Mouse (Mus musculus) heart, adult 18-20 months (tissue): ENCODE results near the gene Tm4sf1. TPM values are rescaled to one million over a fixed set of nuclear protein-coding genes. Genes with fewer than 3 reads are reported as not detected.

Experiments
- DNase-seq, 2 experiments: peaks; one replicate each; pipeline ENCODE4 v3.0.0; 2021 to 2022; ENCODE audit warnings: mixed read lengths in 1 of 2
- long read RNA-seq, 2 experiments: library from polyadenylated mRNA; stranded (forward); transcript quantifications; one replicate each; pipeline ENCODE4 v2.0.0; 2021
- total RNA-seq, 2 experiments: library from RNA; stranded (reverse); gene quantifications; 2 replicates each; pipeline ENCODE4 v1.2.3; 2021

The Tm4sf1 gene
- total RNA-seq = 10 to 100 TPM; 80.1 to 92.3 TPM
- long read RNA-seq, experiment 1, transcript Tm4sf1-202 (5 exons, 2,855 nt) = major isoform, 31 of 33 reads
- long read RNA-seq, experiment 1, partial matches to known transcripts = 2 of 33 reads
- long read RNA-seq, experiment 1, other reads (novel, unspliced or antisense) = 0 of 33 reads
- long read RNA-seq, experiment 2, transcript Tm4sf1-202 (5 exons, 2,855 nt) = major isoform, 25 of 28 reads
- long read RNA-seq, experiment 2, partial matches to known transcripts = 1 of 28 reads
- long read RNA-seq, experiment 2, other reads (novel, unspliced or antisense) = 2 of 28 reads

DNA sequence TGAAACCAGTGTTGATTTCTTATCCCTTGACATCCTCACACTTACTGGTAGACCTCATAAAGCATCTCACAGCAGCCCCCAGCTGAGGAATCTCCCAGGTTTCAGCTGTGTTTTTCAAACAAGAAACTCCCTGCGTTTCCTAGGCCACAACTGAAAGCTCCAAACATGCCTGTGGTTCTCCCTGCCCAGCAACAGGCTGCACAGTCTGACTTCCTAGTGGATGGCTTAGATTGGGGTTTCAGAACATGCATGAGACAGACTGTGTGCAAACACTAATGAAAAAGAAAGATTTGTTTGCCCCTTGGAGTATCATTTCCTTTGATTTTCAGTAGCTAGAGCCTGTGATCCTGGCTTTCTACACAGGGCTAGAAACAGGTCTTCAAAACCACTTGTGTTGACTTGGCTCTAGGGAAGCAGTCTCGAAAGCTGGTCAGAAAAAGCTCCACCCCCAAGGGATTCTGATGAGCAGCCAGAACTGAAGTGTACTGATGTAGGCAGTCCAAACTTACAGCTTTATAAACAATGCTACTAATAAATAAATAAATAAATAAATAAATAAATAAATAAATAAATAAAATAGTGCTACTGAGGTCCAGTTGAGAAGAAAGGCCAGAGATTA is at the start of gene Tm4sf1:
Gene Tm4sf1, minus strand, starts transcription at position 68 of the 619 bp plus-strand sequence.
- no peak for DNase-seq

- DNase-seq = no peak
Measured at GRCm38 (mm10) chr3:57344811-57345210, 43.0 kb upstream of the Tm4sf1 start.

DNA sequence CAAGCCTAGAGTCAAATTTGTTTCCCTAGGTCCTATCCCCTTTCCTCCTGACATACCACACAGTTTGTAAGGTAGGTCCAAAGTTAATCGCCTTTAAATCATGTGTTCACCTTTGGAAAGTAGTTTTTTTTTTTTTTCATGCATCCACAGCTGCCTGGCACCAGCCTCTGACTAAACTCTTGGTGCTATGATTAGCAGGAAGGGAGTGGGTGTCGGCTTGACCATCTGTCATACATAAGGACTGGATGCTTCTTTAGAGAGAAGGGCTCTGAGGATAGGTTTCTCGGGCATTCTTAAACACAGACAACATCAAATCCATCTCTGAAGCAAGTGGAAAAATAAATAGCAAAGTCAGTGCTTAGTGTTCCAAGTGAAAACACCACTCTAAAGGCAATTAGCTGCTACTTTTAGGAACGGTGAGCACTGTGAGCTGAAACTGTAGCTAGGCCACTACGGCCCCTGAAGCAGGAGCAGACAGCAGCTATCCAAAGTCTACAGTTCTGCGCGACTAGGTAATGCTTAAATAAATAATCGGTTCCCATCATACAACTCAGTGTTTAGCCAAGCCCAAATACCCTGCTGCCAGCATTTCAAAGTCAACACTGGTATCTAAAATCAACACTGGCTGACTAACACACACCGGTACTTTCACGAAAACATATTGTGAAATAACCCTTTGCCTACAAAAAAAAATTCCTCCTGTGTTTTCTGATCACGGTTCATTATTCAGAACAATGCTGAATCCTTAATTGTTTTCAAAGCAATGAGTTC is 42.2 kb upstream of the Tm4sf1 start:
- peak; percentile 19 to 44 for DNase-seq

DNA sequence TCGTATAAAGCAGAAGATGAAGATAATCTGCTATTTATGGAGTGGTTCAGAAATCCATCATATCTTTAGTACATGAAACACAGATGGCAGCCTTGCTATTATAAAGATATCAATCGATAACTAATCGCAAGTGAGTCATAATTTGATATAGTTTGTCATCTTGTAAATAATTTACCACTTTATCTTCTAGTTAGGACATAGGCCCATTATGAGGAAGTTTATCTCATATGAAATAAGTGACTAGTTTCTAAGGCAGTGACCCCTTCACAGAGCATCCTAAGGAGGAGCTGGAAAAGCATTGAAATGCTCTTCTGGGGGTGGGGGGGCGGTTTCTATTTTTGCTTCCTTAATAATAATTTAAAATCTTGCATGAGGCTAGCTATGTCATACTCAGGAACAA is 41.2 kb upstream of the Tm4sf1 start:
- DNase-seq = no peak

GRCm38 (mm10) chr3:57341321-57341720 is 39.5 kb upstream of the Tm4sf1 start:
- no peak for DNase-seq

GRCm38 (mm10) chr3:57335080-57335815 is 33.5 kb upstream of the Tm4sf1 start:
- DNase-seq = peak; percentile 74 to 81

DNA sequence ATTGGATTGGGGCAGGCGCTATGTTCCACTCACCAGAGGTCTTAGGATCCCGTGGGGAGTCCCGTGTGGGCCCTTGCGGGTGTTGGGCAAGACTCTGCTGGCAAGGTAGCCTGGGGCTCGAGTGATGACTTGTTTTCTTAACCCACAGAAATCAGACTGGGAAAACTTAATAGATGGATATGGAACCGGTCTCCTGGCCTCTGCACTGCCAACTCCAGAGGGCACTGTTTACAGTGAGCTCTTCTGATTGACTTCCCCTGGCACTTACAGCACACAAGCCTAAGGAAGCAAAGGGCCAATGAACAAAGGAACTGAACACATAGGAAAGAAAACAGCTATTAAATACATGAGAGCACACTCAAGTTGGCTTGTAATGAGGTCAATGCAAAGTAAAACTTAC is 26.2 kb upstream of the Tm4sf1 start:
- DNase-seq = no peak

DNA sequence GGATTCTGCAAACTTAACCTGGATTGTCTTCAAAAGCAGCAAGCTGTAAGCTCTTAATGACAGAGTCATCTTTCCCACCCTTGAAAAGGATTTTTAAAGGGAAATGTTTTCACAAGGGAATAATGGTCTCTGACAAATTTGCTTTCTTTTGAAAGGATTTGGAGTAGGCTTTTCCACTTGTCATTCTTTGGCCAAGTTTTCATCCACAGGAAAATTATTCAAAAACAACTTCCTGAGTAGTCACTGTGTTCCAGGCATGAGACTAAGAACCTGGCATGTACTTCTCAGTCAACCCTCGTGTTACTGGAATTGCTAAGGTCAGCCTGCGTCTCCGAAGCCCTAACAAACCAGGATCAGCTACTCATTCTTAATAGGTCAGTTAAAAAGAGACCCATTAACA is 5.3 kb upstream of the Tm4sf1 start:
- no peak for DNase-seq

- no peak for DNase-seq
Measured at GRCm38 (mm10) chr3:57305564-57305963, 3.8 kb upstream of the Tm4sf1 start.

DNA sequence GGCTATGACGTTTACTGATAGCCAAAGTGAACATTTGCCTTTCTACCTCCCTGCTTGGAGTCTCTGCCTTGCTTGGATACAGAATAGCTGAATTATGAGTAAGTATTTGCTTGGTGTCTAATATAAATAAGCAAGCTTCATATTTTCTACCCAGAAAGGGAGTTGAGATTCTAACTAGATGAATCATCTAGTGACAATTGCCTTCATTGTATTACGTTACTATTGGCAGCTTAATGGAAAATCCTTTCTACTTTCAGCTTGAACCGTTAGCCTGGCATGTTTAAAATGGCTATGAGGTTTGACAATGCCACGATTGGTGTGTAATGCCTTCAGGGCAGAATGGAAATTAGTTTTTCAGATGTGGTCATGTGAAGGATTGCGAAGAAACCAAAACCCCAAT is 2.7 kb upstream of the Tm4sf1 start:
- no peak for DNase-seq

DNA sequence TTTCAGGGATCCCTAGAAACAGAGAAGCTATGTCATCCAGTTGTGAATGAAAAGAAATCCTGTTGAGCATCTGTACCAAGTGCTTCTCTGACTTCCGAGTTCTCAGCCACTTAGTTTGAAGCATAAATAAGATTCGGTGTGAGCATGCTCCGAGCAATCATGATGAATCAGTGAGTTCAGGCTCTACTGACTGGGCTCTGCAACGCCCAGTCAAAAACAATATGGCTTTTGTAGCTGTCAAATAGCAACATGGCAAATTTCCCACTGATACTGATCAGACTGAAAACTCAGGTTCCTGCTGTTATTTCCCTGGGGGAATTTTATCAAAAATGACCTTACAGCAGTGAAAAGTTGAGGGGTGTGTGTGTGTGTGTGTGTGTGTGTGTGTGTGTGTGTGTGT is 2.3 kb upstream of the Tm4sf1 start:
- peak in 1 of 2 experiments; percentile 23 for DNase-seq

DNA sequence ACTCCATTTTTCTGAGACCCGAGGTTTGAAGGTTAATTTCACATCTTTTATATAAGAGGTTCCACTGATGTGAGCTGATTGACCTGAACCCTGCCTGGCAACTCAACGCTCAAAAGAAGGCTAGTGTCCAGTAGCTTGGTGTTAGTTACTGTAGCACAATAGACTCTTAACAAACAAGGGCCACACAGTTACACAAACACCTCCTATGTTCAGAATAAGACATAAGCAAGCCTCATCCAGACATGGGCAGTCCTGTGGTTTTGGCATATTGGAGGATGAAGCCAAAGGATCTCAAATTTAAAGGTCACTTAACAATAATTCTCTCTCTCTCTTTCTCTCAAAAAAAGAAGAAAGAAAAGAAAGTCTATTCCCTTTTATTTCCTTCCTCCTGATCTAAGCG is 1.7 kb upstream of the Tm4sf1 start:
- DNase-seq = no peak

DNA sequence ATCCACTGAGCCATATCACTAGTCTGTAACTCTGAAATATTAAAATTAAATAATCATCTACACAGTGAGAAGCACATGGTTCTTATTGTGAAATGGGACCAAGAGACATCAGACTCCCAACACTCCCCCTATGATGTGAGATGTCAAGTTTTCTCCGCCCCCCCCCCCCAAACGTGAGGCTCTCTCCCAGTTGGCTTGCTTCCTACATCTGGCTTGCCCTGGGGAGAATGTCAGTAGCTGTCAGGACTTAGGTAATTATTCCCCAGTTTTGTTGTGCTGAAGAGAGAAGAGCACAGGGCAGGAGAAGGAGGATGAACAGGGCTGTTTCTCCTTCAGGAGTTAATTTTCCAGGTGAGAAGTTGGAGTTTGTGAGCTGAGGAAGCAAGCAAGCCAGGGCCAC is 1.1 kb upstream of the Tm4sf1 start:
- no peak for DNase-seq

GRCm38 (mm10) chr3:57301366-57301765 is 422 bp downstream of the Tm4sf1 start:
- DNase-seq = no peak

- no peak for DNase-seq
Measured at GRCm38 (mm10) chr3:57297991-57298390, 3.8 kb downstream of the Tm4sf1 start.

- no peak for DNase-seq
Measured at GRCm38 (mm10) chr3:57296574-57296973, 5.2 kb downstream of the Tm4sf1 start.

DNA sequence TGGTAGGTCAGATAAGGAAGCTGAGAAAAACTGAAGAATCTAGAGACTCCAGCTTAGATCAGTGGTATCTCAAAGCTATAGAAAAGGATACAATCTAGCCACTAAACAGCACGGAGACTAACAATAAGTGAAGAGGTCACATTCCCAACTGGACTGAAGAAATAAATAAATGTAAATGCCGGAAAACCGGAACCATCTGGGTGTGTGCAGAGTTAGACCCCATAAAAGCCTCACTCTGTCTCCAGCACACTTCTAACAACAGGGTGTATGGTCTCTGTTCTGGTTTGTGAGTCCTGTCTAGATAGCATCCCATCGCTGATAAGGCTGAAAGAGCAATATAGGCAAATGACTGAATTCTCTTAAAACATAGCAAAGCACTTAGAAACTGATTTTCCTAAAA is 6.2 kb downstream of the Tm4sf1 start:
- DNase-seq = no peak

DNA sequence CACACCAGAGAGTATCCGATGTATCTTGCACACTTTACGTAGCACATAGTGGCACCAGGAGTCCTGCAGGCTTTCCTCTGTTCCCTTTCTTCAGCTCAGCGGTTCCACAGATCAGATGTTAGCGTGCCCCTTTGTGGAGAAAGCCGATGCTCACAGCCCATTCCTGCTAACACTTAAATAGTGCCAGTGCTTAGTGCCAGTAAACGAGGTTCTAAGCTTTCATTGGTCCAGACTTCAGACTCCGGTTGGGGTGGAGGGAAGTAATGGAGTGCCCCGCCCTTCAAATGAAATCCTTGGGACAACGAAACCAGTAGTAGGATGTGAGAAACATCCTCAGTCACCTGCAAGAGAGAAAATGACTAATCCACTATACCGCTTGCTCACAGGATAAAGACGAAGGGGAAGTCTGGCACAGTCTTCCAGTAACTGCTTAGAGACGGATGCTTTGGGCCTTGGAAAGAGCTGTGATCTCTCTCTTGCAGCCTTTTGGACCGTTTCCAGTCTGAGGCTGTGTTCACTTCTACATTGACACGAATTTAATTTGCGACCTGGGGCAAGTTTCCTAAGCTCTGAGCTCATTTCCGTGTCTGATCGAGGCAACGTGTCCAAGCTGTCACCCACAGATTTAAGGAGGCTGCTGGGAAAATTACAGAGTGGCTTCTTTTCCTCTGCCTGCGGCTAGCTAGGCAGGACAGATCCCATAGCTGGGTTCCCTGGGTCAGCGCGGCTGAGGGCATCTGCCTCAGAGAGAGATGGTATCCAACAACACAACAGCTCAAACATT is 6.9 kb downstream of the Tm4sf1 start:
- DNase-seq = peak; percentile 79 to 85

- peak; percentile 24 to 38 for DNase-seq
Measured at GRCm38 (mm10) chr3:57293925-57294324, 7.9 kb downstream of the Tm4sf1 start.

DNA sequence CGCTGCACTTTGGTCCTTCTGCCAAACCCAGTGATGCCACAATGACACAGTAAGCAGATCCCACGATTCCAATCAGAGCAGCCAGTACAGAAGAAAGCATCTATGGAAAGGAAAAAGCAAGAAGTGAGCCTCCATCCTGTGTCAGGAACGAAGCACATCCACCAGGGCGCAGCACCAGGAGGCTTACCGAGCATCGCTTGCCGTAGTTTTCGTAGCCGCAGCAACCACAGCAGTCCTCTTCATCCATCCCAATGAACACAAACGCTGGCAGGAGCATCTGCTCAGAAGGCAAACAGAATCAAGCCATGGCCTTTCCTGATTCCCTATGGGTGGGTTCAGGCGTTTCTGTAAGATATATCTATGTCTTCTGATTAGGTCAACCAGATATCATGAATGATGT is 9.0 kb downstream of the Tm4sf1 start:
- DNase-seq = peak; percentile 37 to 55

GRCm38 (mm10) chr3:57288944-57289491 is 12.8 kb downstream of the Tm4sf1 start:
- DNase-seq = peak in 1 of 2 experiments; percentile 13
